Mouse (Mus musculus) cerebellum, postnatal 14 days (tissue): ENCODE data around the gene Treml2.

ENCODE experiments used
- DNase-seq, 2 experiments: peaks; one replicate each; pipeline ENCODE4 v3.0.0; 2021; ENCODE audit warnings: mixed read lengths in 2 of 2

Gene Treml2

GRCm38 (mm10) chr17:48299203-48299602, at the start of gene Treml2:
Treml2 (plus strand) TSS chr17:48299498.
- no peak for DNase-seq

DNA sequence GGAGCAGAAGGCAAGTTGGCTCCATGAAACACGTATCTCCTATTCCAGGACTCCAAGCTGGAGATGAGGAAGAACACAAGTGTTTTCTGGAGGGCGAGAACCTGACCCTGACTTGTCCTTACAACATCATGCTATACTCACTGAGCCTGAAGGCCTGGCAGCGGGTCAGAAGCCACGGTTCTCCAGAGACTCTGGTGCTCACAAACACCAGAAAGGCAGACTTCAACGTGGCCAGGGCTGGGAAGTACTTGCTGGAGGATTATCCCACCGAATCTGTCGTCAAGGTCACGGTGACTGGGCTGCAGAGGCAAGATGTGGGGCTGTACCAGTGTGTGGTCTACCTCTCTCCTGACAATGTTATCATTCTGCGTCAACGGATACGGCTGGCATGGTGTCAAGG, 49.8 kb upstream of the Treml2 start:
- DNase-seq = peak in 1 of 2 experiments; percentile 6

DNA sequence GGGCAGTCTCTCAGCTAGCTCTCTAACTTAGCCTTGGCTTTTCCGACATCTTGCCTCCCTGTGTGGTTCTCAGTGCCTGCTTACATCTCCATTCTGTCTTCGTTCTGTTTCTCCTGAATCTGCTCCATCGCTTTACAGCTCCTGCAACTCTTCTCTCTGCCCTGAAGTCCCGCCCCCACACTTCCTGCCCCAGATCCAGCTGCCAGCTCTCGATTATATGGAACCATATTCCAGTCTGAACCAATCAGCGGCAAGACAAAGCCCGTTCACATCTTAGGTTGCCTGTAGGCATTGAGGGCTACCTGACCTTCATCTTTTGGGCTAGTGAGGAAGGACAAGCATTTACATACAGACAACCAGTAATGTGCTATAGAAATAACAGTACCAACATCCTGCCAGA, 48.7 kb upstream of the Treml2 start:
- no peak for DNase-seq

GRCm38 (mm10) chr17:48256575-48256974, 42.7 kb upstream of the Treml2 start:
- DNase-seq = no peak

DNA sequence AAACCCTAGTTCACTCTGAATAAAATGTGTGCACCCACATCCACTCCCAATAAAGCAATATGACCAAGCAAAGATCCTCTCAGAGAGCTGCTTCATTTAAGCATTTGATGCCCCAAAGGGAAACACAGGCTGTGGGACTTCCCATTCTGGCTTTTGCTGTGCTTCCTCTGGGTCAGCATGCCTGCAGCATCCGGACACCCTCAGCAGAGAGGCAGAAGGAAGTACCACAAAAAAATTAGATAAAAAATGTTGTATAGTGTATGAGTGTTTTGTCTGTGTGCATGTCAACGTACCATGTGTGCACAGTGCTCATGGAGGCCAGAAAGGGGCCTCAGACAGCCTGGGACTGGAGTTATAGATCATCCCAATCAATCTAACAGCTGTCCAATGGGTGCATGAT, 37.4 kb upstream of the Treml2 start:
- no peak for DNase-seq

GRCm38 (mm10) chr17:48263741-48264362, 35.4 kb upstream of the Treml2 start, which contains the start of gene Treml4:
Treml4 (plus strand) TSS chr17:48264295.
- DNase-seq = no peak

DNA sequence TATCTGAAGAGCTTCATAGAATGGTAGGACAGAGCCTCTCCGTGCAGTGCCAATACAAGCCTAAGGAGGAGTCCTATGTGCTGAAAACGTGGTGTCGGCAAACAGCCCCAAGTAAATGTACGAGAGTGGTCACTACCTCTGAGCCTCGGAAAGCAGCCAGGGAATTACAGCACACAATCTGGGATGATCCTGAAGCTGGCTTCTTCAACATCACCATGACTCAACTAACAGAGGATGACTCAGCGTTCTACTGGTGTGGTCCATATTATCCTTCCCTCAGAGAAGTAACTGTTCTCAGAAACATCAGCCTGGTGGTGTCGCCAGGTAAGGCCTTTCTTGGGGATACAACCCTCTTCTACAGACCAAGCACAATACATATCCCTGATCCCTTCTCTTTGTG, 34.6 kb upstream of the Treml2 start:
- no peak for DNase-seq

- DNase-seq = no peak
These were observed 33.2 kb upstream of the Treml2 start for GRCm38 (mm10) chr17:48266138-48266537.

- no peak for DNase-seq
These were observed 32.5 kb upstream of the Treml2 start for GRCm38 (mm10) chr17:48266610-48267304.

DNA sequence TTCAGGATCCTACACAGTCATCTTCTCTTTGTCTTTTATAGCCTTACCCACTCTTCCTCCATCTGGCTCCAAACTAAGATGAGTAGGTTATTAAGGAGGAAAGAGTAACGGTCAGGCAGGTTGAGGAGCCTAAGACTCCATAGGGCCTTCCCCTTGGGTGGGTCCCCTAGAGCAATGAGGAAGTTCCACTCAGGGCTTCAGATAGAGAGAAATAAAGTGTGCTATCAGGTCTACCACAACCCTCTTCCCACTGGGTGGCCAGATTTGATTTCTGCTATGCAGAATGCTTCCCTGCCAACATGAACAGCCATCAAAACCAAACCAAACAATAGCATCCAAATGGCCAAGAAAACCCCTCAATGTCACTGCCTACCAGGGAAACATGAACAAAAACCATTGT, 31.7 kb upstream of the Treml2 start:
- DNase-seq = no peak

DNA sequence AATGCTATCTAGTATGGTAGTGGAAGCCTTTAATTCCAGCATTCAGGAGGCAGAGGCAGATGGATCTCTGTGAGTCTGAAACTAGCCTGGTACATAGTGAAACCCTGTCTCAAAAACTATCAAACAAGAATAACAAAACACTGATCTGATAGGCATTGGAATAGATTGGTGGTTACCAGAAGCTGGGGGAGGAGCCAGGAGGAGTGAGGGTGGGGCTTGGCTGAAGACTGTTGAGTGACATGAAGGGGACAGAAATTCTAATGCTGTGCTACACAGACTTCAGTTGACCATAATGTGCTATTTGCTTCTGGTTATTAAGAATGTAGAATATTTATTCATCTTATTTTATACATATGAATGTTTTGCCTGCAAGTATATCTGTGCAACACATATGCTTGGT, 31.0 kb upstream of the Treml2 start:
- DNase-seq = no peak

- DNase-seq = no peak
These were observed 29.5 kb upstream of the Treml2 start for GRCm38 (mm10) chr17:48269833-48270232.

GRCm38 (mm10) chr17:48272158-48272557, 27.1 kb upstream of the Treml2 start:
- DNase-seq = no peak

DNA sequence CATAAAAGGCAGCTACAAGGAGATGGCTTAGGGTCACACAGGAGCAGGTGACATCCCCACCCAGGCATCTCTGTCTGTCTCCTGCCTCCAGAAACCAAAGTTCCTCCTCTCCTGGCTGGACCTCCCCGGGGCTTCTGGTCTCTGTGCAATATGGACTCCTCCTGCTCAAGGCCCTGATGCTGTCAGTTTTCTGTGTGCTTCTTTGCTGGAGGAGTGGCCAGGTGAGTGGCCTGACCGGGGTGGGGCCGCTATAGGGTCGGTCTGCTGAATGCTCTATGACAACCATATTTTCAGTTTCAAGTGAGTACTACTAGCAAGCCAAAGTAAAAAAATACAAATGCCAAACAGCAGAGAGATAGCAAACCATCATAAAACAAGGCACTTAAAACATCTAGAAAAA, 26.7 kb upstream of the Treml2 start:
- no peak for DNase-seq

DNA sequence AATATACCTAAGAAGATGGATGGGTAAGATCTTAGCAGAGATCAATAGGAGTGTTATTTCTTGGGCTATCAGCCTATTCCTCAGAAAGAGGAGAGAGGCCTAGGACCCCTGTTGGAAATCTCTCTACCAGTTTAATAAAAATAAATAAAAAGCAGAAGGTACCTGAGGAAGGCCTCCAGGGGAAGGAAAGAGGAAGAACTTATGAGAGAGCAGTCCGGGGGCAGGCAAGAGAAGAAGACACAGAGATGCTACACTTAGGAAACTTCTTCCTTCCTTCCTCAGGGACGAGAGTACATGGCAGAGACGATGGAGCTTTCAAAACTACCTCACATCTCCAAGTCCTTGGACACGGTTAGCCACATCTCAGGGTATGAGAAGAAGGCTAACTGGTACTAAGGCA, 25.2 kb upstream of the Treml2 start:
- no peak for DNase-seq

DNA sequence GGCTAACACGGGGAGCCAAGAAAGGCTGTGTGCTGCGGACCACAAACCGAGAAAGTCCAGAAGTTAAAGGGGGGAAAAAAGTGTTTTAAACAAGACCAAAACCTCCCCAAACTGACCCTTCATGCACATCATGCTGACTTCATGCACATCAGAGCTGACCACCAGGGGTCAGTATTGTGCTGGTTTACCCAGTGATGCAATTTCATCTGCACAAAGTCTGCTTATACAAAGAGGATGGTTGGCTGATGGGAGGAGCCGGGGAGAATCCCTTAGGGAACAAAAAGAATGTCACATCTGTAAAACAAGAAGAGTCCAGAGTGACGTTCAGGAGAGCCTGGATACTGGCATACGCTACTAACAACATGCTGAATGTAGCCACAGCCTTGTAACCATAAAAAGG, 24.4 kb upstream of the Treml2 start:
- DNase-seq = peak; percentile 89 to 92

DNA sequence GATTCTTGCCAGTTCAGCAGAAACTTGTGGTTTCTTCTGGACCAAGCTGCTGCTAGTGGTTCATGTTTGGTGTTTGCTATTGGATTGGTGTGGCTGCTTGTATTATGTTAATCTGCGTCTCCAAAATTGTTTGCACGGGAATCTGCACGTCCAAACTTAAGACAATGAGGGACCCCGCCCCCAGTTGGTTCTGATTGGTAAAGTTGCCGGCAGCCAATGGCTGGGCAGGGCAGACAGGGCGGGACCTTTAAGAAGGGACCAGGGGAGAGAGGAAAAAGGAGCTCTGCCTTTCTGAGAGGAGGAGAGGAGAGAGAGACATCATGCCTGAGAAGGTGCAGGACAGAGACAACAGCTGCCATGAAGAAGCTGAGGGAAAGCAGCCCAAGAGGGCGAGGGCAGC, 23.6 kb upstream of the Treml2 start:
- DNase-seq = no peak

GRCm38 (mm10) chr17:48278381-48278780, 20.9 kb upstream of the Treml2 start:
- no peak for DNase-seq

- DNase-seq = no peak
These were observed 20.3 kb upstream of the Treml2 start for GRCm38 (mm10) chr17:48279002-48279401.

- peak in 1 of 2 experiments; percentile 3 for DNase-seq
These were observed 18.2 kb upstream of the Treml2 start for GRCm38 (mm10) chr17:48280943-48281738.

GRCm38 (mm10) chr17:48281739-48282085, 17.6 kb upstream of the Treml2 start:
- peak; percentile 23 to 29 for DNase-seq

- no peak for DNase-seq
These were observed 12.5 kb upstream of the Treml2 start for GRCm38 (mm10) chr17:48286765-48287164.

GRCm38 (mm10) chr17:48287276-48287675, 12.0 kb upstream of the Treml2 start:
- DNase-seq = peak in 1 of 2 experiments; percentile 31
